Mouse (Mus musculus) CH12.LX (cell line): ENCODE measurements around the gene Grm7. TPM values are rescaled to one million over a fixed set of nuclear protein-coding genes. Genes with fewer than 3 reads are reported as not detected.

Experiments used
- DNase-seq: peaks from one replicate; pipeline ENCODE4 v3.0.0-alpha.2; 2013; ENCODE audit errors: extremely low read depth
- H3K27ac ChIP-seq: 2 replicates; pipeline ENCODE4 v1.5.1; 2012; ENCODE audit warnings: low read depth, mild to moderate bottlenecking, control low read depth, moderate library complexity; ENCODE audit not compliant: insufficient read depth
- H3K27me3 ChIP-seq: replicated peaks from 2 replicates; pipeline ENCODE3; 2012; ENCODE audit warnings: inconsistent platforms
- H3K36me3 ChIP-seq, 2 experiments: replicated peaks in 1 of 2; 2 replicates each; pipeline versions ENCODE3 to v1.6.1; 2012; ENCODE audit warnings: inconsistent platforms in 1 of 2, low read length in 1 of 2, mild to moderate bottlenecking in 1 of 2, mixed read lengths in 1 of 2, moderate library complexity in 1 of 2; ENCODE audit not compliant: control insufficient read depth in 1 of 2, insufficient read depth in 1 of 2
- H3K4me1 ChIP-seq, 2 experiments: 2 replicates each; pipeline ENCODE4 v1.6.1; 2012; ENCODE audit warnings: inconsistent platforms in 1 of 2, moderate library complexity in 1 of 2; ENCODE audit not compliant: insufficient read depth in 2 of 2, control insufficient read depth in 1 of 2
- H3K4me2 ChIP-seq: 2 replicates; pipeline ENCODE4 v1.6.1; 2012; ENCODE audit warnings: low read depth, mild to moderate bottlenecking, control low read depth; ENCODE audit not compliant: poor library complexity, insufficient read depth, severe bottlenecking
- H3K4me3 ChIP-seq, 3 experiments: fragments of 150-350 bp in 1 of 3; sonication (generic) in 1 of 3; replicated peaks in 1 of 3; 2 replicates each; pipeline versions ENCODE3 to v1.5.1; 2011 to 2012; ENCODE audit warnings: low read depth in 2 of 3, low read length in 2 of 3, mild to moderate bottlenecking in 2 of 3, moderate library complexity in 2 of 3, control low read depth in 1 of 3, improper control_type of control experiment in 1 of 3, inconsistent platforms in 1 of 3, mixed read lengths in 1 of 3; ENCODE audit not compliant: poor library complexity in 1 of 3
- H3K79me2 ChIP-seq: replicated peaks from 2 replicates; pipeline ENCODE4 v1.6.1; 2012; ENCODE audit warnings: mild to moderate bottlenecking, moderate library complexity; ENCODE audit not compliant: control insufficient read depth, poor library complexity, insufficient read depth, severe bottlenecking; ENCODE audit errors: extremely low read depth
- H3K9ac ChIP-seq: 2 replicates; pipeline ENCODE4 v1.6.1; 2012; ENCODE audit warnings: low read depth, mild to moderate bottlenecking, control low read depth, moderate library complexity; ENCODE audit not compliant: insufficient read depth
- H3K9me3 ChIP-seq: replicated peaks from 2 replicates; pipeline ENCODE3; 2012; ENCODE audit warnings: low read length, inconsistent platforms, mixed read lengths
- CHD2 ChIP-seq: IDR thresholded peaks from 2 replicates; pipeline ENCODE4 v1.6.1; 2011; ENCODE audit warnings: low read length, improper control_type of control experiment
- CTCF ChIP-seq, 2 experiments: IDR thresholded peaks in 1 of 2; conservative IDR thresholded peaks in 1 of 2; 2 replicates each; pipeline ENCODE4 v1.5.1; 2011 to 2012; ENCODE audit warnings: low read depth in 2 of 2, low read length in 2 of 2, improper control_type of control experiment in 1 of 2, inconsistent platforms in 1 of 2, mild to moderate bottlenecking in 1 of 2, moderate library complexity in 1 of 2
- E2F4 ChIP-seq: IDR thresholded peaks from 2 replicates; pipeline ENCODE4 v1.6.1; 2011; ENCODE audit warnings: low read depth, low read length, improper control_type of control experiment; ENCODE audit not compliant: insufficient replicate concordance
- ELF1 ChIP-seq: IDR thresholded peaks from 2 replicates; pipeline ENCODE4 v1.6.1; 2014; ENCODE audit warnings: low read depth, mild to moderate bottlenecking, inconsistent platforms, low read length, improper control_type of control experiment
- ETS1 ChIP-seq: conservative IDR thresholded peaks from 2 replicates; pipeline ENCODE4 v1.6.1; 2012; ENCODE audit warnings: low read depth, mild to moderate bottlenecking, inconsistent platforms, low read length, improper control_type of control experiment, moderate library complexity
- IRF4 ChIP-seq: IDR thresholded peaks from 2 replicates; pipeline ENCODE4 v1.6.1; 2014; ENCODE audit warnings: low read depth, mild to moderate bottlenecking, inconsistent platforms, low read length, improper control_type of control experiment
- JUN ChIP-seq: IDR thresholded peaks from 2 replicates; pipeline ENCODE4 v1.6.1; 2011; ENCODE audit warnings: low read depth, mild to moderate bottlenecking, low read length, improper control_type of control experiment, moderate library complexity; ENCODE audit not compliant: insufficient read depth
- KAT2A ChIP-seq: IDR thresholded peaks from 2 replicates; pipeline ENCODE4 v1.6.1; 2012; ENCODE audit warnings: low read length, improper control_type of control experiment, inconsistent platforms; ENCODE audit not compliant: insufficient replicate concordance
- MAZ ChIP-seq: IDR thresholded peaks from 2 replicates; pipeline ENCODE4 v1.6.1; 2012; ENCODE audit warnings: low read depth, mild to moderate bottlenecking, inconsistent platforms, low read length, improper control_type of control experiment, moderate library complexity
- MEF2A ChIP-seq: IDR thresholded peaks from 2 replicates; pipeline ENCODE4 v1.6.1; 2014; ENCODE audit warnings: low read depth, mild to moderate bottlenecking, inconsistent platforms, low read length, improper control_type of control experiment, borderline replicate concordance
- MXI1 ChIP-seq: IDR thresholded peaks from 2 replicates; pipeline ENCODE4 v1.6.1; 2011; ENCODE audit warnings: mild to moderate bottlenecking, low read depth, low read length, improper control_type of control experiment
- NELFE ChIP-seq: IDR thresholded peaks from 2 replicates; pipeline ENCODE4 v1.6.1; 2011; ENCODE audit warnings: low read depth, low read length, improper control_type of control experiment
- NRF1 ChIP-seq: IDR thresholded peaks from 2 replicates; pipeline ENCODE4 v1.6.1; 2014; ENCODE audit warnings: low read depth, mild to moderate bottlenecking, inconsistent platforms, low read length, improper control_type of control experiment, moderate library complexity
- PAX5 ChIP-seq: IDR thresholded peaks from 2 replicates; pipeline ENCODE4 v1.6.1; 2012; ENCODE audit warnings: low read length, inconsistent platforms, mixed read lengths
- POLR2A ChIP-seq: IDR thresholded peaks from 2 replicates; pipeline ENCODE4 v1.6.1; 2011; ENCODE audit warnings: low read depth, mild to moderate bottlenecking, improper control_type of control experiment, low read length
- RAD21 ChIP-seq: IDR thresholded peaks from 2 replicates; pipeline ENCODE4 v1.6.1; 2011; ENCODE audit warnings: low read depth, mild to moderate bottlenecking, low read length, improper control_type of control experiment, moderate library complexity
- TBP ChIP-seq: conservative IDR thresholded peaks from 2 replicates; pipeline ENCODE4 v1.6.1; 2011; ENCODE audit warnings: low read depth, low read length, improper control_type of control experiment
- TCF12 ChIP-seq: IDR thresholded peaks from 2 replicates; pipeline ENCODE4 v1.6.1; 2014; ENCODE audit warnings: low read depth, mild to moderate bottlenecking, inconsistent platforms, low read length, improper control_type of control experiment
- UBTF ChIP-seq: IDR thresholded peaks from 2 replicates; pipeline ENCODE4 v1.6.1; 2012; ENCODE audit warnings: low read depth, mild to moderate bottlenecking, inconsistent platforms, low read length, improper control_type of control experiment, moderate library complexity
- USF1 ChIP-seq: IDR thresholded peaks from 2 replicates; pipeline ENCODE4 v1.6.1; 2014; ENCODE audit warnings: low read depth, mild to moderate bottlenecking, inconsistent platforms, low read length, improper control_type of control experiment
- ZC3H11A ChIP-seq: IDR thresholded peaks from 2 replicates; pipeline ENCODE4 v1.6.1; 2012; ENCODE audit warnings: low read depth, mild to moderate bottlenecking, inconsistent platforms, low read length, improper control_type of control experiment
- ZMIZ1 ChIP-seq: IDR thresholded peaks from 2 replicates; pipeline ENCODE4 v1.6.1; 2012; ENCODE audit warnings: low read depth, mild to moderate bottlenecking, inconsistent platforms, low read length, improper control_type of control experiment
- dilution Hi-C: fragments of 300-500 bp; cut with MboI; formaldehyde crosslinking; loops from 2 replicates; pipeline ENCODE4 v1.14.3; 2020; ENCODE audit warnings: low sequenced_read_pairs; ENCODE audit not compliant: extremely low pct_unique_long_range_greater_than_20kb, extremely low pct_ligation_motif_present
- in situ Hi-C: fragments of 300-500 bp; cut with MboI; formaldehyde crosslinking; loops from 3 replicates; pipeline ENCODE4 v1.14.3; 2019; ENCODE audit warnings: low sequenced_read_pairs, low pct_ligation_motif_present, low pct_unique_long_range_greater_than_20kb, mixed read lengths
- polyA plus RNA-seq: library from polyadenylated mRNA; unstranded; fragments of >175 nt; gene quantifications from 2 replicates; pipeline ENCODE4 v1.2.1, GENCODE M21; 2012; ENCODE audit warnings: low read depth; ENCODE audit not compliant: insufficient read length
- total RNA-seq, 2 experiments: library from RNA; depleted of rRNA; stranded (reverse); fragments of 300-350 nt in 1 of 2; fragments of >200 nt in 1 of 2; gene quantifications; 2 replicates each; pipeline ENCODE4 v1.2.3; 2012 to 2014

Gene Grm7
- total and polyA plus RNA-seq, 3 experiments = not detected

DNA sequence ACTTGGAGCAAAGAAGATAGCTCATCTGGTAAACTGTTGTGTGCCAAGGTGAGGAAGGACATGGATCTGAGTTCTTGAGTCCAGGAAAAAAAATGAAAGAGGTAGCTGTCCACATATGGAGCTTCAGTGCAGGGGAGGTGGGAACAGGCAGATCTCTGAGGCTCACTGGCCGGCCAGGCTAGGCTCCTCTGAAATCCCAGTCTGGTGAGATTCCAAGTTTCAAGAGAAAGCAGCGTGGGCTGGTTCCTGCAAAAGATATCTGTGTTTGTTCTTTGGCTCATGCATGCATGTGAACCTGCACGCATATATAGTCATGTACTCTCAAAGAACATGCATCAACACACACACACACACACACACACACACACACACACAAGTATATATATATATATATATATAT, 942.2 kb downstream of the Grm7 start:
- Histone ChIP-seq H3K79me2 (no peaks in the 10 kb centered on the region), H3K36me3 (no peaks in the 10 kb centered on the region), H3K4me2 (no peak overlapping the region), H3K9ac (no peak overlapping the region), H3K9me3 (peaks cover 53% of the 10 kb centered on the region), H3K4me1 (no peaks in the 10 kb centered on the region), H3K27ac (no peak overlapping the region), H3K27me3 (no peaks in the 10 kb centered on the region), H3K4me3 (no peak overlapping the region)
- dilution Hi-C loops = no loop called here
- in situ Hi-C loops = no loop called here
- no peak for TF ChIP-seq KAT2A
- no peak for TF ChIP-seq TBP
- no peak for TF ChIP-seq USF1
- TF ChIP-seq ZMIZ1 = no peak
- no peak for TF ChIP-seq TCF12
- TF ChIP-seq E2F4 = no peak
- no peak for TF ChIP-seq NRF1
- no peak for TF ChIP-seq ETS1
- no peak for TF ChIP-seq MXI1
- no peak for TF ChIP-seq CTCF (conservative IDR thresholded peaks at IDR 0.05 in 1 of 2, IDR thresholded peaks at IDR 0.05 in 1 of 2; ENCODE audit: low read depth in 2 of 2, low read length in 2 of 2)
- TF ChIP-seq RAD21 = no peak
- no peak for TF ChIP-seq ZC3H11A
- no peak for TF ChIP-seq PAX5
- no peak for TF ChIP-seq IRF4
- no peak for DNase-seq

DNA sequence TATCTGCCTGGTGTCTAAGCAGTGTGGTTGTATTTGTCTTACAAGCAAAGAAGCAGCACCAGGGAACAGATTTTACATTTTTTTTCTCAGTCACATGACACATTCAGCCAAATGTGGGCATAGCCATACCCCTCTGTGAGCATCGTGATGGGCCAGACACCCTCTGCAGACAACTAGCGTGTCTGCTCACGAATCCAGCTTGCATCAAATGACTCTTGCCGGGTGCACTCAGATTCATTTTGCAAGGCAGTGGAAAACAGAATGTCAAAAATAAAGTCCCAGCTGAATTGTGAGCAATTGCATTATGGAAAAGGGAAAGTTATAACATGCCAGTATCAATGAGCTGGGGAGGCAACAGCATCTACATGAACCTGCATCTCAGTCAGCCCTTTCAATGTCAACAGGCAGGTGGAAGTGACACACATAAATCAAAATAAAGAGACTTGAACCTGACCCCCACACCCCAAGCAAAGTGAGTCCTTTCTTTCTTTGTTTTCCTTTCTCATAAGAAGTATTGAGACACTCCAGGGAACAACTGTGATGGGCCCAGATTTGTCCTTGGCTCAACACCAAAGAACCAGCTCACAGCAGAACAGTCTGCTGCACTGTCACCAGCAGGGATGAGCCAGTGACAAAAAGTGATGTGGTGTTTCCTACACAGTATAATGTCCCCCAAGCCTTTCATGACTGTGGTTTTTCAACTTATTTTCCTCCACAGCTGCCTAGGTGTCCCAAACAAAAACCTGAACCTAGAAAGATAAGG, 956.7 kb downstream of the Grm7 start:
- dilution Hi-C loops = no loop called here

More for the DNA sequence above, 956.7 kb downstream of the Grm7 start:
- in situ Hi-C loops = no loop called here
- peaks cover 44% of the 10 kb centered on the region for H3K9me3 ChIP-seq
- H3K4me2 ChIP-seq = no peak overlapping the region
- no peak for TF ChIP-seq CHD2
- no peak for TF ChIP-seq MXI1
- no peak for TF ChIP-seq MAZ
- TF ChIP-seq UBTF = no peak
- no peak for TF ChIP-seq ETS1
- TF ChIP-seq JUN = no peak
- TF ChIP-seq ELF1 = no peak
- no peak for TF ChIP-seq POLR2A
- TF ChIP-seq MEF2A = no peak
- TF ChIP-seq NELFE = no peak
- TF ChIP-seq E2F4 = no peak
- TF ChIP-seq USF1 = no peak
- no peak for DNase-seq
- no peaks in the 10 kb centered on the region for H3K27me3 ChIP-seq
- H3K36me3 ChIP-seq = no peaks in the 10 kb centered on the region
- no peak overlapping the region for H3K27ac ChIP-seq
- H3K4me3 ChIP-seq = no peak overlapping the region
- H3K4me1 ChIP-seq = no peaks in the 10 kb centered on the region
- no peaks in the 10 kb centered on the region for H3K79me2 ChIP-seq
- no peak overlapping the region for H3K9ac ChIP-seq
